Mouse (Mus musculus) hindbrain, embryonic 15.5 days (tissue): Measurements from ENCODE around the gene Sfrp2. TPM values are rescaled to one million over a fixed set of nuclear protein-coding genes. Genes with fewer than 3 reads are reported as not detected.

Source experiments
- ATAC-seq: fragments of 200-750 bp; cut with Nextera tagmentation; 2 replicates; pipeline ENCODE4 v1.8.0; 2017; ENCODE audit warnings: low read depth, moderate number of reproducible peaks, moderate TSS enrichment; ENCODE audit not compliant: low FRiP score
- H3K27ac ChIP-seq: fragments of 300-500 bp; sonication (generic); replicated peaks from 2 replicates; pipeline ENCODE4 v1.5.1; 2015; ENCODE audit warnings: mild to moderate bottlenecking, inconsistent platforms
- H3K27me3 ChIP-seq: fragments of 300-500 bp; sonication (generic); 2 replicates; pipeline ENCODE4 v1.6.1; 2015; ENCODE audit warnings: control low read depth, inconsistent platforms
- H3K36me3 ChIP-seq: fragments of 300-500 bp; sonication (generic); 2 replicates; pipeline ENCODE4 v1.6.1; 2015; ENCODE audit warnings: control low read depth, inconsistent platforms
- H3K4me1 ChIP-seq: fragments of 300-500 bp; sonication (generic); replicated peaks from 2 replicates; pipeline ENCODE4 v1.6.1; 2015; ENCODE audit warnings: control low read depth, inconsistent platforms
- H3K4me2 ChIP-seq: fragments of 300-500 bp; sonication (generic); 2 replicates; pipeline ENCODE4 v1.6.1; 2015; ENCODE audit warnings: moderate library complexity, mild to moderate bottlenecking, inconsistent platforms
- H3K4me3 ChIP-seq: fragments of 300-500 bp; sonication (generic); 2 replicates; pipeline ENCODE4 v1.5.1; 2015; ENCODE audit warnings: mild to moderate bottlenecking, inconsistent platforms
- H3K9ac ChIP-seq: fragments of 300-500 bp; sonication (generic); 2 replicates; pipeline ENCODE4 v1.6.1; 2015; ENCODE audit warnings: inconsistent platforms
- H3K9me3 ChIP-seq: fragments of 300-500 bp; sonication (generic); 2 replicates; pipeline ENCODE4 v1.6.1; 2016; ENCODE audit warnings: control low read depth, inconsistent platforms
- WGBS: fragments of 180-500 bp; shearing (Covaris S2); methylation state at CpG from one replicate; pipeline ENCODE4 v1.1.7; 2015; 5-methylcytosine and 5-hydroxymethylcytosine counted together
- polyA plus RNA-seq: library from polyadenylated mRNA; unstranded; fragments of >200 nt; fragmentation: Nextera tagmentation; extraction: Ambion mirVana; gene quantifications from 2 replicates; pipeline ENCODE4 v1.2.1, GENCODE M21; 2015

Gene Sfrp2
- polyA plus RNA-seq, 1 experiment from 2014 or later: 53.7 TPM

- no peaks in the 10 kb centered on the region for H3K27me3 ChIP-seq
- H3K36me3 ChIP-seq: no peaks in the 10 kb centered on the region
- no peak overlapping the region for H3K27ac ChIP-seq
- H3K4me3 ChIP-seq: no peak overlapping the region
- H3K4me1 ChIP-seq: 0 out of 2 replicates have a peak, but pooled peaks cover 3% of the 10 kb centered on the region
- 82% methylated on average over 10 of the region's 10 CpGs for WGBS
- no peaks in the 10 kb centered on the region for H3K9me3 ChIP-seq
- no peak overlapping the region for H3K4me2 ChIP-seq
- no peak overlapping the region for H3K9ac ChIP-seq
- no peak for ATAC-seq
These were observed 15.5 kb downstream of the Sfrp2 start for GRCm38 (mm10) chr3:83781460-83782222.

- no peak for ATAC-seq
- Histone ChIP-seq H3K4me1 (0 out of 2 replicates have a peak, but pooled peaks cover 3% of the 10 kb centered on the region), H3K27me3 (no peaks in the 10 kb centered on the region), H3K9me3 (no peaks in the 10 kb centered on the region), H3K9ac (no peak overlapping the region), H3K27ac (no peak overlapping the region), H3K4me2 (no peak overlapping the region), H3K36me3 (no peaks in the 10 kb centered on the region), H3K4me3 (no peak overlapping the region)
- 16% methylated on average over 11 of the region's 11 CpGs for WGBS
These were observed 17.8 kb downstream of the Sfrp2 start for GRCm38 (mm10) chr3:83783716-83784469.

- WGBS: 81% methylated on average over 3 of the region's 3 CpGs
- H3K4me1 ChIP-seq: peaks cover 10% of the 10 kb centered on the region
- no peak overlapping the region for H3K9ac ChIP-seq
- H3K36me3 ChIP-seq: no peaks in the 10 kb centered on the region
- no peak overlapping the region for H3K4me3 ChIP-seq
- ATAC-seq: no peak
- no peaks in the 10 kb centered on the region for H3K27me3 ChIP-seq
- H3K4me2 ChIP-seq: no peak overlapping the region
- H3K9me3 ChIP-seq: no peaks in the 10 kb centered on the region
- H3K27ac ChIP-seq: no peak overlapping the region
These were observed 18.6 kb downstream of the Sfrp2 start for GRCm38 (mm10) chr3:83784726-83785125.

- H3K9me3 ChIP-seq: no peaks in the 10 kb centered on the region
These were observed 21.0 kb downstream of the Sfrp2 start for GRCm38 (mm10) chr3:83787086-83787485.

GRCm38 (mm10) chr3:83787776-83788305 is 21.7 kb downstream of the Sfrp2 start:
- no peaks in the 10 kb centered on the region for H3K27me3 ChIP-seq
- 88% methylated on average over 7 of the region's 7 CpGs for WGBS
- H3K4me2 ChIP-seq: no peak overlapping the region
- peaks cover 14% of the 10 kb centered on the region for H3K4me1 ChIP-seq
- no peaks in the 10 kb centered on the region for H3K9me3 ChIP-seq
- H3K36me3 ChIP-seq: no peaks in the 10 kb centered on the region
- no peak overlapping the region for H3K4me3 ChIP-seq
- no peak overlapping the region for H3K9ac ChIP-seq
- no peak overlapping the region for H3K27ac ChIP-seq
- no peak for ATAC-seq

More at GRCm38 (mm10) chr3:83787086-83787485, 21.0 kb downstream of the Sfrp2 start:
- Histone ChIP-seq H3K4me1 (peaks cover 14% of the 10 kb centered on the region), H3K27ac (no peak overlapping the region), H3K9ac (no peak overlapping the region), H3K4me3 (no peak overlapping the region), H3K27me3 (no peaks in the 10 kb centered on the region), H3K4me2 (no peak overlapping the region), H3K36me3 (no peaks in the 10 kb centered on the region)
- 92% methylated on average over 2 of the region's 2 CpGs for WGBS
- no peak for ATAC-seq

- no peaks in the 10 kb centered on the region for H3K27me3 ChIP-seq
- ATAC-seq: peak; percentile 81
- WGBS: 2% methylated on average over 44 of the region's 44 CpGs
- peak overlapping the region; percentile 95 for H3K4me2 ChIP-seq
- peak overlapping the region; percentile 44; the same call in 1 of the 2 replicates for H3K27ac ChIP-seq
- no peaks in the 10 kb centered on the region for H3K36me3 ChIP-seq
- H3K9me3 ChIP-seq: no peaks in the 10 kb centered on the region
- peaks cover 12% of the 10 kb centered on the region for H3K4me1 ChIP-seq
- peak overlapping the region; percentile 79 for H3K9ac ChIP-seq
- peak overlapping the region; percentile 85 for H3K4me3 ChIP-seq
These were observed 23.7 kb downstream of the Sfrp2 start for GRCm38 (mm10) chr3:83789651-83790451.

GRCm38 (mm10) chr3:83791444-83791843 is 25.3 kb downstream of the Sfrp2 start:
- H3K4me2 ChIP-seq: no peak overlapping the region
- H3K9me3 ChIP-seq: no peaks in the 10 kb centered on the region
- H3K27ac ChIP-seq: no peak overlapping the region
- no peak for ATAC-seq
- H3K36me3 ChIP-seq: no peaks in the 10 kb centered on the region
- H3K9ac ChIP-seq: no peak overlapping the region
- no peaks in the 10 kb centered on the region for H3K27me3 ChIP-seq
- peaks cover 12% of the 10 kb centered on the region for H3K4me1 ChIP-seq
- 56% methylated on average over 3 of the region's 3 CpGs for WGBS
- no peak overlapping the region for H3K4me3 ChIP-seq

GRCm38 (mm10) chr3:83797098-83797497 is 31.0 kb downstream of the Sfrp2 start:
- no peak overlapping the region for H3K9ac ChIP-seq
- no peak overlapping the region for H3K27ac ChIP-seq
- no peak overlapping the region for H3K4me3 ChIP-seq
- no peak for ATAC-seq
- H3K27me3 ChIP-seq: no peaks in the 10 kb centered on the region
- WGBS: 69% methylated on average over 6 of the region's 6 CpGs
- no peaks in the 10 kb centered on the region for H3K9me3 ChIP-seq
- H3K4me2 ChIP-seq: no peak overlapping the region
- H3K4me1 ChIP-seq: no peaks in the 10 kb centered on the region
- H3K36me3 ChIP-seq: no peaks in the 10 kb centered on the region

- Histone ChIP-seq H3K27me3 (no peaks in the 10 kb centered on the region), H3K9ac (no peak overlapping the region), H3K4me1 (no peaks in the 10 kb centered on the region), H3K27ac (no peak overlapping the region), H3K4me2 (no peak overlapping the region), H3K36me3 (no peaks in the 10 kb centered on the region), H3K9me3 (no peaks in the 10 kb centered on the region), H3K4me3 (no peak overlapping the region)
- ATAC-seq: 0 out of 2 replicates have a peak, but pooled peaks have one; percentile 30
- WGBS: 7% methylated on average over 10 of the region's 10 CpGs
These were observed 31.7 kb downstream of the Sfrp2 start for GRCm38 (mm10) chr3:83797828-83798227.

- no peak for ATAC-seq
- Histone ChIP-seq H3K4me1 (no peaks in the 10 kb centered on the region), H3K27ac (no peak overlapping the region), H3K36me3 (no peaks in the 10 kb centered on the region), H3K4me2 (no peak overlapping the region), H3K9me3 (no peaks in the 10 kb centered on the region), H3K4me3 (no peak overlapping the region), H3K9ac (no peak overlapping the region), H3K27me3 (no peaks in the 10 kb centered on the region)
- WGBS: 93% methylated on average over 7 of the region's 7 CpGs
These were observed 33.4 kb downstream of the Sfrp2 start for GRCm38 (mm10) chr3:83799486-83799885.

- no peaks in the 10 kb centered on the region for H3K4me1 ChIP-seq
- ATAC-seq: no peak
- no peaks in the 10 kb centered on the region for H3K27me3 ChIP-seq
- no peak overlapping the region for H3K4me2 ChIP-seq
- H3K4me3 ChIP-seq: no peak overlapping the region
- H3K27ac ChIP-seq: no peak overlapping the region
- H3K36me3 ChIP-seq: no peaks in the 10 kb centered on the region
- H3K9me3 ChIP-seq: no peaks in the 10 kb centered on the region
- no peak overlapping the region for H3K9ac ChIP-seq
- WGBS: 94% methylated on average over 4 of the region's 4 CpGs
These were observed 35.6 kb downstream of the Sfrp2 start for GRCm38 (mm10) chr3:83801649-83802155.
